In the genomic region with DNA sequence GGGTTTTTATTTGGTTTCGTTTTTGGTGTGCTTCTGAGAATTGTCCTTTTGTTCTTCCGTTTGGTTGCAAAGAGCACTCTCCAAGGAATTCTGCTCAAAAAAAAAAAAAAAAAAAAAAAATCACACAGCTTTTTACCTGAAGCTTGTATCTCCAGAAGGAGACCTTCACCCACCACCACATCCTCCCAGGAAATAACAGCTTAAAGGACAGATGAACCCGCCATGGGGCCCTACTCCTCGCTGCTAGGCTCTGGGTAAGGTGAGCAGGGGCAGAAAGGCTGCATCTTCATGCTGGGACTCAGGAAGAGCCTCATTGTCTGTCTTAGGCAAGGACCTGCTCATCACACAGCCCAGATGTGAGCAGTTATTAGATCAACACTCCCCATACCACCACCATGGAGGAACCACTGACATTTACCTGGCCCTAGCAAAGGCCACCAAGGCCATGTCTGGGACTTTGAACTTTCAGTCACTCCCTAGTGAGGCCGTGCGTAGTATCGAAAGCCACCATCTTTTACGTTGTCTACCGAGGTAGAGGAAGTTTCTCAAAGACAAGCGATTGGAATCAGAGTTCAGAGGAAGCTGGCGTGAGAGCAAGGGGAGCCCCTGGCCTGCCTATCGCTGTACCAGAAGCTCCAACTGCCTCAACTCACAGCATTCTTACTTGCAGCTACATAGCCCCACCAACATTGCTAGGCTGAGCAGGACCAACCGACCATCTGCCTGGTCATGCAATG, we compare ENCODE assay signal across 12 mouse cellular contexts.
A peak's percentile ranks its signal among the peaks of the same experiment; 100 is the strongest.
DNase-seq lines count a peak whose midpoint lies in the region; ATAC-seq and TF ChIP-seq lines count a peak whose summit lies in the region.
"Had no signal": no experiment of that assay in that cellular context is flagged by ENCODE, and none has a peak within 500 bp of the region (broad histone marks: within the 10 kb centered on the region; RNA-seq: fewer than 3 reads in every experiment).

No protein-coding gene starts in this region.

- 90% methylated on average over 13 of the region's 13 CpGs for WGBS in heart, postnatal 0 days
- WGBS in intestine, postnatal 0 days = 59% methylated on average over 13 of the region's 13 CpGs
- WGBS in stomach, embryonic 15.5 days = 79% methylated on average over 13 of the region's 13 CpGs

- DNase-seq in heart, postnatal 0 days (ENCODE audit: low spot score) = no peak
- DNase-seq in heart, postnatal 10 days = no peak
- peak; percentile 87 for DNase-seq in MEL (ENCODE audit: low read depth, low spot score)
- no peak for DNase-seq in ovary, adult 18-20 months (ENCODE audit: low spot score)
- DNase-seq in cerebellum, adult 11 months = no peak
- DNase-seq in adrenal gland, postnatal 14 days = no peak
- DNase-seq: cerebellum, adult 11-12 months; lung, embryonic 14.5 days; right cerebral cortex, postnatal 14 days had no signal

- no peak overlapping the region for H3K4me3 ChIP-seq in heart, postnatal 0 days (ENCODE audit: low read depth, low read length)
- H3K4me3 ChIP-seq in MEL (ENCODE audit: control insufficient read depth in 1 of 2, insufficient read depth in 1 of 2, low read depth in 2 of 2, low read length in 2 of 2) = peak overlapping the region; percentile 11 to 38
- no peak overlapping the region for H3K4me3 ChIP-seq in intestine, postnatal 0 days (ENCODE audit: low read depth, low read length)
- H3K4me3 ChIP-seq in stomach, embryonic 15.5 days (replicated peaks) = no peak overlapping the region
- H3K4me3 ChIP-seq: hindbrain, embryonic 10.5 days had no signal

- peak in 1 of 2 experiments; percentile 75; a peak in 2 of 4 replicates for TF ChIP-seq POLR2A in MEL (IDR thresholded peaks at IDR 0.05; ENCODE audit: control insufficient read depth in 1 of 2, insufficient read depth in 1 of 2, low read depth in 1 of 2, low read length in 2 of 2, poor library complexity in 1 of 2)

- no peaks in the 10 kb centered on the region; the same call in 1 of the 2 replicates for H3K79me2 ChIP-seq in MEL (ENCODE audit: control insufficient read depth, insufficient read depth, low read length, poor library complexity)

- no peaks in the 10 kb centered on the region for H3K27me3 ChIP-seq in heart, postnatal 0 days (ENCODE audit: control insufficient read depth, insufficient read depth, low read length)
- no peaks in the 10 kb centered on the region for H3K27me3 ChIP-seq in MEL (ENCODE audit: control insufficient read depth in 1 of 2, insufficient read depth in 2 of 2, low read length in 2 of 2)
- no peaks in the 10 kb centered on the region for H3K27me3 ChIP-seq in intestine, postnatal 0 days (replicated peaks; ENCODE audit: control insufficient read depth, insufficient read depth, low read length)
- no peaks in the 10 kb centered on the region for H3K27me3 ChIP-seq in stomach, embryonic 15.5 days (replicated peaks)

- no peak for TF ChIP-seq RAD21 in MEL (IDR thresholded peaks at IDR 0.05; ENCODE audit: low read depth, low read length)

- intact Hi-C loops in heart, postnatal 10 days (cut with DNase I) = loop anchor here (2.0 kb wide), 1 partner anchor 34 kb away; no protein-coding TSS in a partner anchor

- no peak overlapping the region for H3K9ac ChIP-seq in heart, postnatal 0 days (replicated peaks; ENCODE audit: low read depth, low read length)
- H3K9ac ChIP-seq in MEL (ENCODE audit: control insufficient read depth, low read depth, low read length, poor library complexity, severe bottlenecking) = peak overlapping the region; percentile 57
- no peak overlapping the region for H3K9ac ChIP-seq in intestine, postnatal 0 days (ENCODE audit: low read depth, low read length)
- H3K9ac ChIP-seq in stomach, embryonic 15.5 days = no peak overlapping the region
- H3K9ac ChIP-seq: lung, embryonic 14.5 days had no signal

- no peak for ATAC-seq in heart, postnatal 0 days (ENCODE audit: insufficient read depth, low read depth)
- 0 out of 2 replicates have a peak, but pooled peaks have one; percentile 19 for ATAC-seq in intestine, postnatal 0 days
- ATAC-seq in stomach, embryonic 15.5 days (ENCODE audit: insufficient read depth, low FRiP score, low read depth) = no peak

- peaks cover 24% of the 10 kb centered on the region for H3K4me1 ChIP-seq in heart, postnatal 0 days (ENCODE audit: control insufficient read depth, insufficient read depth)
- H3K4me1 ChIP-seq in MEL (ENCODE audit: control insufficient read depth in 1 of 2, insufficient read depth in 2 of 2, low read length in 2 of 2) = peaks cover 26 to 56% of the 10 kb centered on the region in 2 experiments
- peaks cover 11% of the 10 kb centered on the region for H3K4me1 ChIP-seq in intestine, postnatal 0 days (replicated peaks; ENCODE audit: control insufficient read depth, insufficient read depth, low read length)
- H3K4me1 ChIP-seq in stomach, embryonic 15.5 days = peaks cover 18% of the 10 kb centered on the region

- H3K36me3 ChIP-seq in heart, postnatal 0 days (replicated peaks; ENCODE audit: control insufficient read depth, insufficient read depth, low read length) = no peaks in the 10 kb centered on the region
- H3K36me3 ChIP-seq in MEL (ENCODE audit: control insufficient read depth in 1 of 2, insufficient read depth in 2 of 2, low read length in 2 of 2) = peaks cover 0 to 32% of the 10 kb centered on the region in 2 experiments; a peak in 2 of 4 replicates
- no peaks in the 10 kb centered on the region for H3K36me3 ChIP-seq in intestine, postnatal 0 days (ENCODE audit: control insufficient read depth, insufficient read depth)
- H3K36me3 ChIP-seq in stomach, embryonic 15.5 days = no peaks in the 10 kb centered on the region
- H3K36me3 ChIP-seq: hindbrain, embryonic 10.5 days had no signal

- peak overlapping the region; percentile 83 for H3K27ac ChIP-seq in heart, postnatal 0 days (ENCODE audit: low read depth)
- H3K27ac ChIP-seq in MEL (ENCODE audit: control insufficient read depth, low read depth, low read length) = peak overlapping the region; percentile 76
- H3K27ac ChIP-seq in intestine, postnatal 0 days (ENCODE audit: low read depth, low read length) = peak overlapping the region; percentile 88
- H3K27ac ChIP-seq in stomach, embryonic 15.5 days = 0 out of 2 replicates have a peak overlapping the region, but pooled peaks have one; percentile 83

- TF ChIP-seq EP300 in heart, postnatal 0 days (IDR thresholded peaks at IDR 0.05; ENCODE audit: low read depth) = no peak
- TF ChIP-seq EP300 in MEL (IDR thresholded peaks at IDR 0.05; ENCODE audit: low read depth in 1 of 2, low read length in 2 of 2) = peak; percentile 76 to 87

- no peak overlapping the region for H3K4me2 ChIP-seq in heart, postnatal 0 days (ENCODE audit: low read depth, low read length)
- H3K4me2 ChIP-seq in intestine, postnatal 0 days (replicated peaks; ENCODE audit: low read depth) = 0 out of 2 replicates have a peak overlapping the region, but pooled peaks have one; percentile 4
- H3K4me2 ChIP-seq in stomach, embryonic 15.5 days = no peak overlapping the region
- H3K4me2 ChIP-seq: lung, embryonic 14.5 days had no signal

- no peak for TF ChIP-seq CTCF in heart, postnatal 0 days (IDR thresholded peaks at IDR 0.05; ENCODE audit: low read depth)
- no peak for TF ChIP-seq CTCF in MEL (IDR thresholded peaks at IDR 0.05 in 2 of 3, conservative IDR thresholded peaks at IDR 0.05 in 1 of 3; ENCODE audit: control insufficient read depth in 1 of 3, insufficient read depth in 1 of 3, low read depth in 2 of 3, low read length in 3 of 3, poor library complexity in 1 of 3, severe bottlenecking in 1 of 3)
- no peak for TF ChIP-seq CTCF in intestine, postnatal 0 days (IDR thresholded peaks at IDR 0.05; ENCODE audit: low read depth)

- H3K9me3 ChIP-seq in heart, postnatal 0 days (replicated peaks; ENCODE audit: control insufficient read depth, low read length) = no peaks in the 10 kb centered on the region
- H3K9me3 ChIP-seq in MEL (replicated peaks; ENCODE audit: insufficient read depth, low read length) = no peaks in the 10 kb centered on the region
- no peaks in the 10 kb centered on the region for H3K9me3 ChIP-seq in intestine, postnatal 0 days (ENCODE audit: control insufficient read depth)
- no peaks in the 10 kb centered on the region for H3K9me3 ChIP-seq in stomach, embryonic 15.5 days
- H3K9me3 ChIP-seq: hindbrain, embryonic 10.5 days had no signal

TF ChIP-seq in MEL, 35 proteins besides CTCF, POLR2A, EP300 and RAD21 (continues in another document):
- TF ChIP-seq TAL1 (IDR thresholded peaks at IDR 0.05; ENCODE audit: low read length) (peak; percentile 34), MYC (IDR thresholded peaks at IDR 0.05; ENCODE audit: low read depth, low read length) (peak; percentile 62; the same call in 1 of the 2 replicates), CHD2 (IDR thresholded peaks at IDR 0.05; ENCODE audit: low read length) (no peak), KAT2A (conservative IDR thresholded peaks at IDR 0.05; ENCODE audit: low read depth, low read length) (no peak), HCFC1 (IDR thresholded peaks at IDR 0.05; ENCODE audit: low read depth, low read length) (0 out of 2 replicates have a peak, but pooled peaks have one; percentile 50), MXI1 (IDR thresholded peaks at IDR 0.05; ENCODE audit: low read depth, low read length) (no peak; the same call in 1 of the 2 replicates), MEF2A (IDR thresholded peaks at IDR 0.05; ENCODE audit: extremely low read depth, insufficient replicate concordance, low read depth, low read length, poor library complexity, severe bottlenecking) (no peak), MYB (IDR thresholded peaks at IDR 0.05; ENCODE audit: low read depth, low read length) (peak; percentile 83), USF2 (IDR thresholded peaks at IDR 0.05; ENCODE audit: borderline replicate concordance in 1 of 2, insufficient read depth in 1 of 2, low read depth in 1 of 2, low read length in 2 of 2) (no peak), BHLHE40 (IDR thresholded peaks at IDR 0.05; ENCODE audit: borderline replicate concordance, low read depth, low read length) (no peak), ELF1 (IDR thresholded peaks at IDR 0.05; ENCODE audit: low read depth, low read length) (no peak), SIN3A (IDR thresholded peaks at IDR 0.05; ENCODE audit: low read length) (peak; percentile 57), TCF12 (IDR thresholded peaks at IDR 0.05; ENCODE audit: low read depth, low read length) (peak; percentile 63), JUND (IDR thresholded peaks at IDR 0.05; ENCODE audit: low read depth, low read length) (no peak), ZMIZ1 (IDR thresholded peaks at IDR 0.05; ENCODE audit: low read depth, low read length) (peak; percentile 77; the same call in 1 of the 2 replicates), MAZ (IDR thresholded peaks at IDR 0.05; ENCODE audit: low read depth, low read length) (0 out of 2 replicates have a peak, but pooled peaks have one; percentile 35), ZKSCAN1 (IDR thresholded peaks at IDR 0.05; ENCODE audit: low read depth, low read length) (no peak), GATA1 (IDR thresholded peaks at IDR 0.05; ENCODE audit: low read depth, low read length) (peak; percentile 87), NELFE (IDR thresholded peaks at IDR 0.05; ENCODE audit: low read depth, low read length) (peak; percentile 59), ETS1 (IDR thresholded peaks at IDR 0.05; ENCODE audit: low read depth, low read length) (peak; percentile 82), TBP (IDR thresholded peaks at IDR 0.05; ENCODE audit: low read depth, low read length) (peak; percentile 42; the same call in 1 of the 2 replicates)

Comparison
In these comparisons a context has a peak if more than half of its experiments do, and no peak if none do; other contexts are left out.
1. H3K4me3 ChIP-seq: peak in MEL (2 of 2); none in heart, postnatal 0 days (single experiment), intestine, postnatal 0 days (single experiment) and stomach, embryonic 15.5 days (single experiment).
2. Peak in every context shown above with its lines, with median percentiles within 50 percentile points of each other: H3K27ac ChIP-seq.